Mouse (Mus musculus) lung, postnatal 25 days (tissue): ENCODE measurements around the gene Sept14.
"Not testable (repeated sequence)": the region's sequence is repeated elsewhere in the genome, so short reads cannot be mapped to it uniquely, and the experiment has no call there.

ENCODE experiments used
- DNase-seq: peaks from one replicate; pipeline ENCODE4 v3.0.0; 2022; ENCODE audit warnings: low spot score

The Sept14 gene

GRCm38 (mm10) chr5:129708412-129708811, at the start of gene Sept14:
Gene Sept14, minus strand, starts transcription at chr5:129708512.
- no peak for DNase-seq

- DNase-seq, result no peak
Measured at GRCm38 (mm10) chr5:129756886-129757285, 48.6 kb upstream of the Sept14 start.

- DNase-seq, result no peak
Measured at GRCm38 (mm10) chr5:129744050-129744449, 35.7 kb upstream of the Sept14 start.

- DNase-seq, result no peak
Measured at GRCm38 (mm10) chr5:129742903-129743488, 34.7 kb upstream of the Sept14 start.

GRCm38 (mm10) chr5:129740976-129741375, 32.7 kb upstream of the Sept14 start:
- DNase-seq, result peak; percentile 13

GRCm38 (mm10) chr5:129731021-129731420, 22.7 kb upstream of the Sept14 start:
- DNase-seq, result no peak

GRCm38 (mm10) chr5:129730344-129730743, 22.0 kb upstream of the Sept14 start:
- DNase-seq, result peak; percentile 7

GRCm38 (mm10) chr5:129729286-129729685, 21.0 kb upstream of the Sept14 start:
- DNase-seq, result no peak

- no peak for DNase-seq
Measured at GRCm38 (mm10) chr5:129726784-129727183, 18.5 kb upstream of the Sept14 start.

- DNase-seq, result no peak
Measured at GRCm38 (mm10) chr5:129725774-129726392, 17.6 kb upstream of the Sept14 start.

GRCm38 (mm10) chr5:129724834-129725773, 16.8 kb upstream of the Sept14 start, which contains the start of gene Nipsnap2:
Gene Nipsnap2, plus strand, starts transcription at chr5:129725063.
- DNase-seq, result peak; percentile 88

- DNase-seq, result no peak
Measured at GRCm38 (mm10) chr5:129724268-129724667, 16.0 kb upstream of the Sept14 start.

GRCm38 (mm10) chr5:129720176-129720575, 11.9 kb upstream of the Sept14 start:
- DNase-seq, result no peak

GRCm38 (mm10) chr5:129717016-129717415, 8.7 kb upstream of the Sept14 start:
- DNase-seq, result no peak

GRCm38 (mm10) chr5:129715326-129715861, 7.1 kb upstream of the Sept14 start, which contains the start of gene Mrps17:
Gene Mrps17, plus strand, starts transcription at chr5:129715497.
- peak; percentile 95 for DNase-seq

GRCm38 (mm10) chr5:129703368-129703767, 4.9 kb downstream of the Sept14 start:
- no peak for DNase-seq

GRCm38 (mm10) chr5:129701706-129702105, 6.6 kb downstream of the Sept14 start:
- DNase-seq, result no peak

- DNase-seq, result no peak
Measured at GRCm38 (mm10) chr5:129700506-129700905, 7.8 kb downstream of the Sept14 start.

- DNase-seq, result no peak
Measured at GRCm38 (mm10) chr5:129690528-129690927, 17.8 kb downstream of the Sept14 start.

GRCm38 (mm10) chr5:129687621-129688020, 20.7 kb downstream of the Sept14 start:
- no peak for DNase-seq

- DNase-seq, result not testable (repeated sequence)
Measured at GRCm38 (mm10) chr5:129685141-129685540, 23.2 kb downstream of the Sept14 start.

GRCm38 (mm10) chr5:129670036-129670458, 38.3 kb downstream of the Sept14 start, which contains the start of gene Zfp11:
Gene Zfp11, minus strand, starts transcription at chr5:129670099.
- DNase-seq, result peak; percentile 66
